Mouse (Mus musculus) bone marrow macrophage, adult 2 months (primary cell): ENCODE results near the gene Taf4. TPM values are rescaled to one million over a fixed set of nuclear protein-coding genes. Genes with fewer than 3 reads are reported as not detected.

Experiments used
- H3K27ac ChIP-seq: 2 replicates; pipeline ENCODE4 v1.5.1; 2012; ENCODE audit warnings: low read depth, low read length; ENCODE audit not compliant: insufficient read depth
- H3K4me1 ChIP-seq: 2 replicates; pipeline ENCODE4 v1.6.1; 2012; ENCODE audit warnings: low read length; ENCODE audit not compliant: control insufficient read depth, insufficient read depth
- H3K4me3 ChIP-seq: 2 replicates; pipeline ENCODE4 v1.5.1; 2012; ENCODE audit warnings: mild to moderate bottlenecking, low read length, moderate library complexity; ENCODE audit not compliant: insufficient read depth
- CTCF ChIP-seq: IDR thresholded peaks from 2 replicates; pipeline ENCODE4 v1.5.1; 2012; ENCODE audit warnings: low read depth, mild to moderate bottlenecking, low read length, moderate library complexity
- POLR2A ChIP-seq: IDR thresholded peaks from 2 replicates; pipeline ENCODE4 v1.6.1; 2012; ENCODE audit warnings: mild to moderate bottlenecking, low read depth, low read length, borderline replicate concordance
- polyA plus RNA-seq: library from polyadenylated mRNA; stranded (reverse); fragments of >200 nt; gene quantifications from 2 replicates; pipeline ENCODE4 v1.2.4, GENCODE M21; 2012; ENCODE audit not compliant: missing spikeins, insufficient read depth, insufficient read length

Taf4 gene
- polyA plus RNA-seq, 1 experiment, result 16.8 TPM

GRCm38 (mm10) chr2:179920042-179920441 lies 56.4 kb downstream of the Taf4 start:
- H3K4me1 ChIP-seq, result peaks cover 29% of the 10 kb centered on the region
- TF ChIP-seq CTCF, result no peak
- no peak for TF ChIP-seq POLR2A
- no peak overlapping the region for H3K4me3 ChIP-seq
- H3K27ac ChIP-seq, result peak overlapping the region; percentile 3; the same call in 1 of the 2 replicates

- TF ChIP-seq CTCF, result 0 out of 2 replicates have a peak, but pooled peaks have one; percentile 30
- TF ChIP-seq POLR2A, result no peak
- Histone ChIP-seq H3K27ac (no peak overlapping the region), H3K4me3 (no peak overlapping the region), H3K4me1 (peaks cover 37% of the 10 kb centered on the region)
These were observed 59.4 kb downstream of the Taf4 start for GRCm38 (mm10) chr2:179916877-179917673.

- H3K4me1 ChIP-seq, result peaks cover 20% of the 10 kb centered on the region
- no peak overlapping the region for H3K4me3 ChIP-seq
- TF ChIP-seq CTCF, result no peak
- no peak for TF ChIP-seq POLR2A
- no peak overlapping the region for H3K27ac ChIP-seq
These were observed 62.2 kb downstream of the Taf4 start for GRCm38 (mm10) chr2:179914246-179914645.

GRCm38 (mm10) chr2:179913349-179913748 lies 63.1 kb downstream of the Taf4 start:
- no peak for TF ChIP-seq CTCF
- no peak for TF ChIP-seq POLR2A
- Histone ChIP-seq H3K4me3 (no peak overlapping the region), H3K27ac (no peak overlapping the region), H3K4me1 (peaks cover 12% of the 10 kb centered on the region)

GRCm38 (mm10) chr2:179912911-179913310 lies 63.5 kb downstream of the Taf4 start:
- H3K27ac ChIP-seq, result no peak overlapping the region
- H3K4me1 ChIP-seq, result peaks cover 8% of the 10 kb centered on the region
- no peak overlapping the region for H3K4me3 ChIP-seq
- TF ChIP-seq POLR2A (no peak), CTCF (no peak)

GRCm38 (mm10) chr2:179896949-179897348 lies 79.5 kb downstream of the Taf4 start:
- TF ChIP-seq POLR2A (no peak), CTCF (no peak)
- Histone ChIP-seq H3K4me3 (no peak overlapping the region), H3K27ac (no peak overlapping the region), H3K4me1 (no peaks in the 10 kb centered on the region)

- Histone ChIP-seq H3K4me3 (no peak overlapping the region), H3K27ac (no peak overlapping the region), H3K4me1 (no peaks in the 10 kb centered on the region)
- TF ChIP-seq CTCF, result no peak
- no peak for TF ChIP-seq POLR2A
These were observed 85.4 kb downstream of the Taf4 start for GRCm38 (mm10) chr2:179891048-179891447.

- no peak overlapping the region for H3K27ac ChIP-seq
- H3K4me3 ChIP-seq, result no peak overlapping the region
- TF ChIP-seq CTCF (no peak), POLR2A (no peak)
- no peaks in the 10 kb centered on the region for H3K4me1 ChIP-seq
These were observed 91.9 kb downstream of the Taf4 start for GRCm38 (mm10) chr2:179884561-179884960.

- TF ChIP-seq POLR2A, result no peak
- TF ChIP-seq CTCF, result peak; percentile 68
- Histone ChIP-seq H3K27ac (no peak overlapping the region), H3K4me3 (no peak overlapping the region), H3K4me1 (no peaks in the 10 kb centered on the region)
These were observed 98.8 kb downstream of the Taf4 start for GRCm38 (mm10) chr2:179877551-179878215.

- Histone ChIP-seq H3K4me1 (no peaks in the 10 kb centered on the region), H3K4me3 (no peak overlapping the region), H3K27ac (no peak overlapping the region)
- TF ChIP-seq POLR2A (no peak), CTCF (peak; percentile 75; the same call in 1 of the 2 replicates)
These were observed 101.3 kb downstream of the Taf4 start for GRCm38 (mm10) chr2:179875147-179875546.

- TF ChIP-seq CTCF (peak; percentile 47; the same call in 1 of the 2 replicates), POLR2A (no peak)
- no peak overlapping the region for H3K27ac ChIP-seq
- H3K4me1 ChIP-seq, result no peaks in the 10 kb centered on the region
- no peak overlapping the region for H3K4me3 ChIP-seq
These were observed 103.1 kb downstream of the Taf4 start for GRCm38 (mm10) chr2:179873315-179873714.
